Mouse (Mus musculus) olfactory bulb, adult 2 months (tissue): ENCODE measurements around the gene Eif3k.

Source experiments
- CTCF ChIP-seq: fragments of 200-500 bp; IDR thresholded peaks from 2 replicates; pipeline ENCODE4 v1.5.1; 2012; ENCODE audit warnings: low read depth, mild to moderate bottlenecking, low read length, moderate library complexity; ENCODE audit not compliant: insufficient read depth
- POLR2A ChIP-seq: fragments of 200-500 bp; IDR thresholded peaks from 2 replicates; pipeline ENCODE4 v1.6.1; 2012; ENCODE audit warnings: mild to moderate bottlenecking, low read depth, low read length, moderate library complexity; ENCODE audit not compliant: insufficient read depth

DNA sequence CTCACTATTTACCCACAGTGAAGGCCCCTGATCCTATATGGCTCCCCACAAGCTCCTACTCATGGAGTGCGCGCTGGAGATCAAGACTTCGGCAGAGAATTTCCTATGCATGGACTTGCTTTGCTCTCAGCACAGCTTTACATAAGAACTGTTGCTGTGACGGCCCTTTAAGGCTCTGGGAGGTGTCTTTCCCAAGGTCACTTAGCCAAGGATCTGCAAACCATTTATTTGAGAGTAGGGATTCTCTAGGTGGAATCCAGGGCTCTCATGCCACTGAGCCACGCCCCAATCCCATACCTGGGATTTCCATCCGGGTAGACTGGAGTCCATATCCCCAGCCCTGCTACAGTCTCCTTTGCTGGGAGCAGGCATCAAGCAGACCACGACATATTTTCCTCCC, 35.6 kb upstream of the Eif3k start:
- TF ChIP-seq POLR2A (no peak), CTCF (no peak)
